Mouse (Mus musculus): Measurements from ENCODE around the gene Efna3. TPM values are rescaled to one million over a fixed set of nuclear protein-coding genes. Genes with fewer than 3 reads are reported as not detected.
A peak's percentile ranks its signal among the peaks of the same experiment; 100 is the strongest.

Efna3 gene
- total RNA-seq, 2 experiments from 2014 or later: 77.1 to 82.6 TPM

DNA sequence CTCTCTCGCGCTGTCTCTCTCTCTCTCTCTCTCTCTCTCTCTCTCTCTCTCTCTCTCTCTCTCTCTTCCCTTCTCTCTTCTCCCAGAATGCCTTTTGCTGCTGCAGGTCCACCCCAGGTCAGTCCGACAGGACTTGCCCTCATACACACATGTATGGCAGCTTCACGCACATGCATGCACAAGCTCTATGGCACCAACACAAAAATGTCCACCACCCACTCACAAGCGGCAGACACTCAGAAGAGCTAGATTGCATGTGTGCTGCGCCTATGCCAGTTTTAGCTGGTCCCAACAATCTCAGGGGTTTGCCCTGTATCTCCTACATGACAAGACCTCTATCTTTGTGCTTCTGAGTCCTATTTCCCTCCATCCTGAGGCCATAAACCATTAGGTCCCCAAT is 5.5 kb downstream of the Efna3 start:
- DNase-seq (ENCODE audit: extremely low spot score in 1 of 2, low spot score in 1 of 2): no peak

DNA sequence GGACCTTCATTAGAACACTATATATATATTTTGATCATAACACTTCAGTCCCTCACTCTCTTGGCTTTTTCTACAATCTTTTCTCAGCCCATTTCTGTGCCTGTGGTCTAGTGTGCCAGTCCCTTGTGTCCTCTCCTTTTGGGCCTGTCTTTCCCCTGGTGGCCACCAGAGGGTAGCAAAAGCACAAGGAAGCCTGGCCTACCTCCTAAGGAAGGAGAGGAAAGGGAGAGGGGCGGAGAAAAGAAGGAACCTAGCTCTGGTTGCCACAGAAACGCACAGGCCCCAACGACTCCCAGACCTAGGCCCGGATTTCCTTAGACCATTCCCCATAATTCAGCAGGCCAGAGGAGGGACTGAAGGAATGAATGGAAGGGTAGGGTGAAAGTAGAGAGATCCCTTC is 5.9 kb downstream of the Efna3 start:
- DNase-seq (ENCODE audit: extremely low spot score in 1 of 2, low spot score in 1 of 2): peak; percentile 73 to 85

DNA sequence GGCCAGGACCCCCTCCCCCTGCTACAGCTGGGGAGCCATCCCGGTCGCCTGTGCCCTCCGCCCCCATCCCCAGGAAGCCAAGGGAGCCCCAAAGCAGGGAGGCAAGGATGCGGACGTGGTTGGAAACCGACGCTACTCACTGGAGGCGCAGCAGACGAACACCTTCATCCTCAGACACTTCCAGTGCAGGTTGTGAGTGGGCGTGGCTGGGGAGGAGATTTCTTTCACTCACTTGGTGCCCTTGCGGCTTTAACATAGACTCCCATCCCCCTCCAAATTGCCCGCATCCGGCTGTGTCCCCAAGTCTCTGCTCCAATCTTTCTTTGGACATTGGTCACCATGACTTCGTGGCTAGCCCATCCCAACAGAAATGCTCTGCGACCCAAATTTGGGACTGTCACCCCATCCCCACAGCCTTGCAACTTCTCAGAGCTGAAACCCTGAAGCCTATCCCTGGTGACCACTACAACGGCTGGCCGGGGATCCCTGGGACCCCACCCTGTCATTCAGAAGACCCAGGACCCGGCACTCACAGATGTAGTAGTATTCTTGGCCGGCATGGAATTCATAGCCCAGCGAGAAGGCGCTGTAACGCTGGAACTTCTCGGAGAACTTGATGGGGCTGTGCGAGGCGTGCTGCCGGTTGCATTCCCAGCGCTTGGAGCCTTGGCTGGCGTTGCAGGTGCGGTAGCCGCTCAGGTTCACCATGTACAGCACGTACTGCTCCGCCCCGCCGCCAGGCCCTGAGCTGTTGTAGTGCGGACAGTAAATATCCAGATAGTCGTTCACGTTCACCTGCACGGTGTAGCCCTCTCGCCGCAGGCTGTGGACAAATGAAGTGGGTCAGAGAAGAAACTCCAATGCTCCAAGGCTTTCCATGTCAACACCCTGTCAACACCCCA is 6.6 kb downstream of the Efna3 start:
- no peak for DNase-seq (ENCODE audit: extremely low spot score in 1 of 2, low spot score in 1 of 2)

DNA sequence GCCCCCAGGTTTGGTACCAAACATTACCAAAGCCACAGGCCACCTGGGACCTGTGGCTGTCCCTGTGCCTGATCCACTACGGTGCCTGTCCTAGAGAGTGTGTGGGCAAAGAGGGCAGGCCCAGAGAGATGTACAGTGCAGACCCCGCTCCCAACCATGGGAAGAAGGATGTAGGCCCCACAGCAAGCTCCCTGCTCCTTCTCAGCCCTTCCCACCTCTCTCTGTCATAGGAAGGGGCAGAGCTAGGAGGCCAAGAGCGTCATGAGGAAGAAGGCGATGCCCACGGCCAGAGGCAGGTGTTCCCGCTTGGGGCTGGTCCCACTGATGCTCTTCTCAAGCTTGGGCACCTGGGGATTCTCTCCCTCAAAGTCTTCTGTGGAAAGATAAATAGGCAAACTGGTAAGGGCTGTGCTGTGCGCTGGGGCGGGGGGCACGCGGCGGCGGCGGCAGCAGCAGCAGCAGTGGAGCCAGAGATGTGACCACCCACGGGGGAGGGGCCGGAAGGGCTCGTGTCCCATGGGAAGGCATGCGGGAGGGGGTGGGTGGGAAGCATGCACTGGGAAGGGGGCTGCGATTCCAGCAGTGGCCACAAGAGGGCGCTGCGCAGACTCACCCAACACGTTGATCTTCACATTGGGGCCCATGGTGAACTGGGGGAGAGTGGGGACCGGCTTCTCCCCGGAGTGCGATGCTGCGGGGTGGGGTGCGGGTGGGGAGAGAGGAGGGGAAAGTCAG is 7.4 kb downstream of the Efna3 start:
- DNase-seq (ENCODE audit: extremely low spot score in 1 of 2, low spot score in 1 of 2): peak; percentile 85 to 95

DNA sequence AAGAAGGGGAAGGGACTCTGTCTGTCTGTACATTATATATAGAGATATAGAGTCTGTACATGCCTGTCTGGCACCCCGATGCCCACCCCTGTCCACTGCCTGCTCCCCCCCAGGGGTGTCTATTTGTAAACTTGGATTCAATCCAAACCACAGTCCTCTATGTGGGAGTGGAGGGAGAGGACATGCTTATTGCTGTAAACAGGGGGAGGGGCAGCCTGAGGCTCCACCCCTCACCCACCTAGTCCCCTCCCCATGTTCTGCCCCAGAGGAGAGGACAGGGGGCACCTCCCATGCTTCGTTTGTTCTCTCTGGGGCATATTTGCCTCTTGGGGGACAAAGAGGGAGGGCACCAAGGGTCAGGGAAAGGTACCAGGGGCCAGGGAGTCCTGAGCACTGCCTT is 8.0 kb downstream of the Efna3 start:
- DNase-seq (ENCODE audit: extremely low spot score in 1 of 2, low spot score in 1 of 2): no peak

DNA sequence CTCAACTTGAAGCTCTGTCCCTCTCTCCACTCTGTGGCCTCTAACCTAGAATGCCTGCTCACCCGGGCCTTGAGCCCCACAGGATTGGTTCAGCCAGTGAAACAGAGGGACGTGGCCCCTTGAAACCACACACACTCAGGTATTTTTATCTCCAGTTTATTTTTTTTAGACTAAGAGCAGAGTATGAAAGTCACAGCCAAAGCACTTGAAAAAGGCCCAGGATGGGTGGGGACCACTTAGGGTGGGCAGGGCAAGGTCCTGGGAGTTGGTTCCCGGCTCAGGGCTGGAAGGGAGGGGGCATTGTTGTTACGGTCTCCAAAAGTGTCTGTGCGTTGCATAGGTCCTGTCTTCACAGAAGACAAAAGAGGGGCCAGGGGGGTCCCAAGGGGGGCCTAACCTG is 8.4 kb downstream of the Efna3 start:
- DNase-seq (ENCODE audit: extremely low spot score in 1 of 2, low spot score in 1 of 2): no peak

DNA sequence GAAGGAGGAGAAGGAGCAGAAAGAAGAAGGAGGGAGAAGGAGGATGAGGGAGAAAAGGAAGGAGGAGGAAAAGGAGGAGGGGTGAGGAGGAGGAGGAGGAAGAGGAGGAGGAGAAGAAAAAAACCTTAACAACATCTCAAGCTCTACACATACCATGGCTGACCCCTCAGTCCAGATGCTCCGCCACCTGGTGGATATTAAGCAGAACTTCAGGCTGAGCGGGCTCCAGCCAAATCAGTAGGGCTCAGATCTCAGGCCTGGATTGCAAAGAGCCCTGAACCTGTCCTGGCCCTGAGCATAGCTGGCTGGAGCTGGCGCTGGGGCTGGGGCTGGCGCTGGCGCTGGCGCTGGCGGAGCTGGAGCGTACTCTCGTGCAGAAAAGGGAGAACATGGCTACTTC is 14.7 kb downstream of the Efna3 start:
- DNase-seq (ENCODE audit: extremely low spot score in 1 of 2, low spot score in 1 of 2): peak in 1 of 2 experiments; percentile 64

DNA sequence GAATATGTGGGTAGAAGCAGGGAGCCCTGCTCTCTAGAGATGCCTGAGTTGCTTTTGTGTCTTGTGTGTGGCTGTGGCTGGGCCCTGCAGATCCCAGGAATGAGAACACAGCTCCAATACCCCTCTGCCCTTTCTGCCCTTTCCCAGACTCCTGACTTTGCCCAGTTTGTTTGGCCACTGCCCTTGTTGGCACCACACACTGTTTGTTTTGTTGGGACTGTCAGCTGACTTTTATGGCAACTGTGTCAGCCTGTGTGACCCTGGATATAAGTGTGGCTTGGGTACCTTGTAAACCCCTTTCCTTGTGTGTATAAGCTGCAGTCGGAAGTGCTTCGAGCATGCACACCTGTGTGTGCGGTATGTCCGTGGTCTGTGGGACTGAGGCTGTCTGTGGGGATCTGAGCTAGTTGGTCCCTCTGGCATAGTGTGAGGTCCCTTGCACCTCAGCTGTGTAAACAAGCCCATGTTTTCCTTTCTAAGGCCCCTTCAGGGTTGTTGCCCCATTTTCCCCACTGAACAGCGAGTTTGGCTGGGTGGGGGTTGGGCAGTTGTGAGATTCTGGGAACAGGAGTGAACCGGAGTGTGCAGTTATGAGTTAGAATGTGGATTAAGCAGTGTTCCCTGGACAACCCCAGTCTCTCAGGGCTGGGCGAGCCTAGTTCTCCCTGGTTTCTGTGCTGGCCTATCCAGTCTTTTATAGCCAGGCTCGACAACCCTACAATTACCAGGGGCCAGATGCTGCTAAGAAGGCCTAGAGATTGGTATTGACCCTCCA is 17.0 kb downstream of the Efna3 start:
- DNase-seq (ENCODE audit: extremely low spot score in 1 of 2, low spot score in 1 of 2): no peak

DNA sequence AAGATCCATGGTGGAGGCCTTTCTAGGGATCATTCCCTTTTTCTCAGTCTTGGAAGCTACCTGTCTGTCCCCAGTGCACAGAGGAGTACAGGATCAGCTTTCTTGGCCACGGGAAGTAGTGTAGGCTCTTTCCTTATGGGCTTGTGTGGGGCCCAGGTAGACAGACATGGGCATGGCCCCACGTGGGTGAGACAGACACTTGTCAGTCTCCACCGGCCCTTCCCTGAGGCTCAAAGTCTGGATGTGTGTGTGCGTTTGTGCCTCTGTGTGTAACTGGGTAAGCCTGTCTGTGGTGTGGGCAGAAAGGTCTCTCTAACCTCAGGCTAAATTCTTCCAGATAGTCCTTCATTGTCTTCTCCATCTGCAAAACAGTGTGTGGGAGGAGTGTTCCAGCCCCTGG is 17.7 kb downstream of the Efna3 start:
- no peak for DNase-seq (ENCODE audit: extremely low spot score in 1 of 2, low spot score in 1 of 2)

DNA sequence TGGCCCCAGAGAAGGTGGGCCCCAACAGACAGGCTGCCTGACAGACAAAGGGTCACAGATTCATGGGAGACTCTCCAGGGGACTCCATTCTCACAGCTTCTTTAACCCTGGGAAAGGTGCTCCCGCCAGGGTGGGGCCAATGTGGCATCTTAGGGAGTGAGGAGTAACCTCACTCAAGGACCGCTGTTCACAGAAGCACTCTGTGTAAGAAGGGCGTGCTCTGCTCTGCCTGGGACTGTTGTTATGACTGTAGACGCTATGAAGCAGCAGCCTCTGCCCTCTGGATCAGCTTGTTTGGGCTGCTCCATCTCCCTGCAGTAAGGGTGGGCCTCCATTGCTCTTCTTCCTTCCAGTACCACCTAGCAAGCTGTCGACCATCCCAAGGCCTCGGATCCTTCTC is 18.3 kb downstream of the Efna3 start:
- DNase-seq (ENCODE audit: extremely low spot score in 1 of 2, low spot score in 1 of 2): no peak

DNA sequence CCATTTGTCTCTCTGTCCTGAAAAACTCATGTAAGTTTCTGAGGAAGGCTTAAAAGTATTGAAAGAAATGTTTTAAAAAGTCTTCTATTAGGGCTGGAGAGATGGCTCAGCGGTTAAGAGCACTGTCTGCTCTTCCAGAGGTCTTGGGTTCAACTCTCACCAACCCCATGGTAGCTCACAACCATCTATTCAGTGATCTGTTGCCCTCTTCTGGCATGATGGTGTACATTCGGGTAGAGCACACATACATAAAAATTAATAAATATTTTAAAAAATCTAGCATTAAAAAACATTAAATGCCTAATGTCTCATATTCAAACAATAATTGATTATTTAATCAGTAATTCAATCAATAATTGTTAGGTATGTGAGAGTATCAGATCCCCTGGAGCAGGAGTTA is 22.3 kb downstream of the Efna3 start:
- DNase-seq (ENCODE audit: extremely low spot score in 1 of 2, low spot score in 1 of 2): no peak

DNA sequence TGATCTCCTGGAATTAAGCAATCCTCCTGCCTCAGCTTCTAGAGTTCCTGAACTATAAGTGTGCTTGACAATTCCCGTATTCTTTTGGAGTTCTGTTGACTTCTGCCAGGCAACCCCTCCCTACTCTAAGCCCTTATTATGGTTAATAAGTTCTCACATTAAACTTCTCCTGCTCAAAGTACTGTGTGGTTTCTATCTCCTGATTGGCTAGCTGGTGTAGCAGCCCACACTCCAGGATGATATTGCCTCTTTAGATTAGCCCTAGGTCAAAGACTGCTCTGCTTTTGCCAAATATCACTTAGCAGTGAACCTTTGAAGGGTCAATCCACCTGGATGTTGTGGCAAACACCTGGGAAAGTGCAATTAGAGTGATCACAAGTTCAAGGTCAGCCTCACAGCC is 22.7 kb downstream of the Efna3 start:
- DNase-seq (ENCODE audit: extremely low spot score in 1 of 2, low spot score in 1 of 2): no peak

DNA sequence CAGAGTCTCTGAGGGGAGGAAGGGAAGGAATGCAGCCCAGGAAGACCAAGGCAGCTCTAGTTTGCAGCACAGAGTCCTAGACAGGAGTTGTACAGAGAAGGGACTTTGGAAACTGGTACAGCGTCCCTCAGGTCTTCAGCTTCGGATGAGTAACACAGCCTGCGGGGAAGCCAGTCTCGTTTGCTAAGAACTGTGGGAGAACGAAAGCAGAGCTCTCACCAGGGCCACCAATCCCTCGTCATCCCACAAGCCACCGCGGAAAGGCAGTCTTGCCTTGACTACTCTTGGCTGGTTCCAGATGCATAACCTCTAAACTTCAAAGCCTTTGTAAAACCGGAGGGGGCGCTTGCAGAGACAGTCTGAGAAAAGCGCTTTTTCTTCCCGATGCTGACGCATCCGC is 23.3 kb downstream of the Efna3 start:
- no peak for DNase-seq (ENCODE audit: extremely low spot score in 1 of 2, low spot score in 1 of 2)

DNA sequence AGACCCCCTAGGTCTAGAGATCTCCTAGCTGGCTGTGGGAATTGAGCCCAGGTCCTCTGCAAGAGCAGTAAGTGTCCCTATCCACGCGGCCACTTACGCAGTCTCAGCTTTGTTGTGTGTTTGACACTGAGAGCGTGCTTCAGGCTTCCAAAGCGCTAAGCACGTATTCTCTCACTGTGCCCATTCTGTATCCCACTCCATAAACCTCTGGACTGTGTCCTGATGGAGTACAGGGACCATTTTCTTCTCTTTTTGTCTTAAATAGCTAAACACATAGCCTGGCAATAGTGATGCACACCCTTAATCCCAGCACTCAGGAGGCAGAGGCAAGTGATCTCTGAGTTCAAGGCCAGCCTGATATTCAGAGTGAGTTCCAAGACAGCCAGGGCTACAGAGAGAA is 23.9 kb downstream of the Efna3 start:
- no peak for DNase-seq (ENCODE audit: extremely low spot score in 1 of 2, low spot score in 1 of 2)

DNA sequence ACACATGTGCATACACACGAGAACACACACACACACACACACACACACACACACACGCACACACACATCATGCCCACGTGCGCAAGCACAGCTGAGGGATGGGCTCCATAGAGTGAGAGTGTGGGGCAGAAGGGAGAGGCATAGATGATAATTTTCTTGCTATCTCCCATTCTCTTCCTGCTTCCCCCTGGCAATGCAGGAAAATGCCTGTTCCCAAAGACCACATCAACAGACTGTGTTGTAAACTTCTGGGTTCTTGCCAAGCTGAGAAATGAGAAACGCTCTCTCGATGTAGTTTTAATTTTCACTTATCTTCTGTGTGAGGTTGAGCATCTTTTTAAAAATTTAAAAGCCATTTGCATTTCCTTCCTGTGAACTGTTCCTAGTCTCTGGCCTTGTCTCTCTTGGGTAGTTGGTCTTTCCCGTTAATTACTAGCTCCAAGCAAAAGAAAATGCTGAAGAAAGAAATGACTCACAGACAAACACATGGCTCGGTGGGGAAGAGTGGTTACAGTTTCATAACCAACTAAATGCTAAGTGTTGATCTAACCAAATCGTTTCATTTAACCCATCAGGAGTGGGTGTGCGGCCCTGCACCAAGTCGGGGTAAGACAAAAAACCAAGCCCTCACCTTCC is 25.9 kb downstream of the Efna3 start:
- no peak for DNase-seq (ENCODE audit: extremely low spot score in 1 of 2, low spot score in 1 of 2)

DNA sequence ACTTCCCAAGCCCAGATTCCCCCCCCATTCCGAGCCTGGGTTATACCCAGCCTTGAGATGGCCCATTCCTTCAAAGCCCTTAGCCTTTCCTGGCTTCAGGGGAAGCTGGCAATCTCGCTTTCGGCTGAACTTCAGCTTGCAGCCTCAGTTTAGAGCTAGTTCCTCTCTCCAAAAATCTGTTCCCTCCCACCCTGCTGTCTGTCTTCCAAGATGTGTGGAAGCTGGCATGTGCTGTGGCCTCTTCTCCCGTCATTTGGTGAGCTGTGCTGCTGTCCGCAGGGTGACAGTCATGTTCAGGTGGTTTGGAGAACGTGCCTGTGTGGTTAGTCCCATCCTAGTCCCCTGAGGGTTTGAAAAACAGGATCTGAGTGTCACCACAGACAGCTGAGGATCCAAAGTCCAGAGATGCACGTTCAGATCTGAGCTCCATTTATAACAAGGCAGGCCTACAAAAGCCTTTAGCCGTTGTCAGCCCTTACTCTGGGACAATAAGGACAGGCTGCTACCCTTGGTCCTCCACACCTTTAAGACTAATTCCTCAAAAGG is 27.0 kb downstream of the Efna3 start:
- DNase-seq (ENCODE audit: extremely low spot score in 1 of 2, low spot score in 1 of 2): no peak

DNA sequence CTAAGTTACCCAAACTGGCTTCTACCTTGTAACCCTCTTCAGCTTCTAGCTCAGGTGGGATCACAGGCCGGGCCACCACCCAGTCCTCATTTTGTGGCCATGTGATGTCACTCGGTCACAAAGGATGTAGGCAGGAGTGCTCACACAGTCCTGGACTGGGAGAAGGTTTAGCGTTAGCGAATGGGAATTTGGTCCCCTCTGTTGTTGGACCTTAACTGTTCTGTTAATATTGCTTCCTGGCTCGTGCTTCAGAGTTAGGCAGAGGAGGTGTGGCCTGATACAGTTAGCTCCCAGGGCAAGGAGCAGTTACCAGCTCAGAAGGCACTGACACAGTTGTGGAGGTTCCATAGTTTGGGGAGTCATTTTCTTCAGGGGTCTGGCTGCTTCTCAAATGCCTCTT is 28.6 kb downstream of the Efna3 start:
- no peak for DNase-seq (ENCODE audit: extremely low spot score in 1 of 2, low spot score in 1 of 2)

DNA sequence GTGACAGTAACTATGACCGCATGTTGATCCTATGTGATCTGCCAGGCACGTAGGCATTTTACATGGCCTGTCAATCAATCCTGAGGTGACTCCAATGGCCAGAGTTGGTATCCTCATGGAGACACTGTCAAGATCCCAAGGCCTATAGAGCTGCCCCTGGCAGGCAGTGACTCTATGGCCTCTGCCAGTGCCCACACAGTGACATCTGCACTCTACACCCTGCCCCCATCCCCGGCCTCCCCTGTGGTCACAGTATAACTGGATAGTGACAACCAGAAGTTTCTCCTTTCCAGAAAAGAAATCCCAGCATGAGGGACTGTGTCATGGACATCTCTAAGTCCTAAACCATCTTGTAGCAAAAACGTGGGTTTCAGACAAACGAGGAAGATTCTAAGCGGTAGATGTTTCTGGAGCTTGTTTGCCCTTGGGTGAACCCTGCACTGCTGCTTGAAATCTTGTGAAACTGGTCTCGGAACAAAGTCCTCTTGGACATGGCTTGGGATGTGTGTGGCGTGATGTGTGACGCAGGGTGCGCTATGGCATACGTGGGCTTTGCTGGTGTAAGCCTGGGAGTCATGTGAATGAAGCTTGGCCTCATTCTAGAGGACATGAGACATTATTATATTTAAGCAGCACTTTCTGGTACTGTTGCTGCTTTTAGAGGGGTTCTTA is 29.4 kb downstream of the Efna3 start:
- DNase-seq (ENCODE audit: extremely low spot score in 1 of 2, low spot score in 1 of 2): no peak

DNA sequence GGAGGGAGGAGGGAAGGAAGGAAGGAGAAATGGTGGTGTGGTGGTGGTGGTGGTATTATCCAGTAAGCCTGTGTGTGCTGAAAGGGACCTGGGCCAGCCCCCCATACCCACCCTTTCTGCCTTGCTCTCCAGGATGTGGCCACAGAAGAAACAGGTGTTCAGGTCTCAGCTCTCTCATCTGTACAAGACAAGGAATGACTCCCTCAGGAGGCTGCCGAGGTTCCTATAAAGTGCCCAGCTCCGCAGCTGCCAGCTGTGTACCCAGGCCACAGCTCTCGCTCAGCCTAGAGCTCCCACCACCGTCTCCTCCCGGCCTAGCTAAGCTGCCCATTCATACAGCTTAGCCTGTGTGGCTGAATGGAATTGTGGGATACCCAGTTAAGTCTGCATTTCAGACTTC is 30.5 kb downstream of the Efna3 start:
- no peak for DNase-seq (ENCODE audit: extremely low spot score in 1 of 2, low spot score in 1 of 2)

DNA sequence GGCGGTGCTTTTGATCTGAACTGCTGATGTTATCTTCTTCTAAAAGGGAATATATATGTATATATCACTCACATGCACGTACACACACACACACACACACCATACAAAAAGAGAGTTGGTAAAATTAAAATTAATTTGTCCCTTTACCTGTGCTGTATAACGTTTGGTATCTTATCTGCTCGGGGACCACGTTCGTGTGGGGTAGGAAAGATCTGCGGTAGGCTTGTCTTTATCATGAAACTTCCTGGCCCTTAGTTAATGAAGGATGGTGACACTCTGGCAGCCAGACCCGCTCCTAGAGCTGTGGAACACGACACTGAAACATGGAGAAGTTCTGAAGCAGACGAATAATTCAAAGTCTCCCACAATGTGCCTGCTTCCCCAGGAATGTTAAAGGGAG is 30.9 kb downstream of the Efna3 start:
- no peak for DNase-seq (ENCODE audit: extremely low spot score in 1 of 2, low spot score in 1 of 2)
